Mouse (Mus musculus): ENCODE measurements around the gene Klf5.

Gene Klf5

GRCm38 (mm10) chr14:99298385-99299021, at the start of gene Klf5:
Gene Klf5, plus strand, starts transcription at chr14:99298691.
- DNase-seq (ENCODE audit: low spot score in 2 of 2), result peak; percentile 96

DNA sequence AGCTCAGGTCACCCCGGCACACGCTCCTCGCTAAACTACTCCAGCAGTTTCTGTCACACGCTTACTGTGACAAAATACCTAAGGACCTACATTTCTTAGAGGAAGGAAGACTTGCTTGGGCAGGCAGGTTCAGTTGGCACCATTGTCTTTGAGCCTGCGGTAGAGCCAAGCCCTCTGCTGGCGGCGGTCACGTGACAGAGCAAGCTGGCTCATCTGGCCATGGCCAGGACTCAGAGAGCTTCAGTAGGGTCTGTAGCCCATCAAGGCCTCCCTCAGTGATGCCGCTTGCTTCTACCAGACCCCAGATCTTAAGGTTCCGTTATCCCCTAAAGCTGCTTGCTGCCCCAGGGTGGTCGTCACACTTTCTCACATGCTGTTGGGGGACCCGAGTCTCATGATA, 36.5 kb upstream of the Klf5 start:
- no peak for DNase-seq (ENCODE audit: low spot score in 2 of 2)

DNA sequence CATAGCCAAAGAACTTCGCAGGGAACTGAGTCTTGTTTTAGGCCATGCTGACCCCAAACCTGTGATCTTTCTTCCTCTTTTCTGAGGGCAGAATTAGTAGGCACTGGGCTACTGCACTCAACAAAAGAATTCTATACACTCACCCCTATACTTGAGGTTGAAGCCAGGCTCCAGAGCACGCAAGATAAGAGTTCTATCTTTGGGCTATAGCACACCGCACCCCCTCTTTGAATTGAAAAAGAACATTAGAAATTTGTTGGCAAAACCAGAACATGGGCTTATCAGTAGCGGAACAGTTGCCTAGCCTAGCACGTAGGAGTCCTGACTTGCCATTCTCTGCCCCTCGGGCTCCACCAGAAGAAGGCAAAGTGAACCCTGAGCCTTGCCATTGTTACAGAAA, 34.7 kb upstream of the Klf5 start:
- DNase-seq (ENCODE audit: low spot score in 2 of 2), result no peak

DNA sequence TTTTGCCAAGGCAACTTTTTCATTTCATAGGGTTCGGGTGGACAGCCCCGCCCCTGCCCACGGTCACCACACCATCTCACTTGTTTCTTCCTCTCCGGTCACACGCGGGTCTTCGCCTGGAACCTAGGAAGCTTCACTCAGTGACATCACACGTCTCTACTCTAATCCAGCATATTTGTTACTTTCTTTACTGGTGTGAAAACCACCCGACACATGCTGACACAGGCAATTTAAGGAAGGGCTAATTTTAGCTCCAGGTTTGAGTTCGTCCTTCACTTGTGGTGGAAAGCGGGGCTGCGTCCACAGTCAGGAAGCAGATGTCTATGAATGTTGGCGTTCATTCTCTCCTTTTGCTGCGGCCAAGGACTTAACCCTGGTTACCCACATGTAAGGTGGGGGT, 32.7 kb upstream of the Klf5 start:
- DNase-seq (ENCODE audit: low spot score in 2 of 2), result no peak

- no peak for DNase-seq (ENCODE audit: low spot score in 2 of 2)
These were observed 31.7 kb upstream of the Klf5 start for GRCm38 (mm10) chr14:99266749-99267148.

DNA sequence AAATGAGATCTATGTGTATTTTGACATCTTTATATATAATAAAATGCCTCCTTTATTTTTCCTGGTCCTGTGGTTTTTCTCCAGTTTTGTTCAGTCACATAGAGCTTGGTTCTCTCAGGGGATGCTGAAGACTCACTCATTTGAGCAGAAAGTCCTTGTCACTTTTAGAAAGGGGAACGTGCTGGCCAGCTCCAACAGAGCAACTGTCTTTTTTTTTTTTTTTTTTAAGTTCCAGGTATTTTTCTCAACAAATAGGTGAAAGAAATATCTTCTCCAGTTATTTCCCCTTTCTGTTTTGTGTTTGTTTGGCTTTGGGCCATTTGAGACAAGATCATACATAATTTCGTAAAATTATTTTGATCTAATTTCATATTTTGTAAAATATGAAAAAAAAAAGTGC, 24.4 kb upstream of the Klf5 start:
- no peak for DNase-seq (ENCODE audit: low spot score in 2 of 2)

DNA sequence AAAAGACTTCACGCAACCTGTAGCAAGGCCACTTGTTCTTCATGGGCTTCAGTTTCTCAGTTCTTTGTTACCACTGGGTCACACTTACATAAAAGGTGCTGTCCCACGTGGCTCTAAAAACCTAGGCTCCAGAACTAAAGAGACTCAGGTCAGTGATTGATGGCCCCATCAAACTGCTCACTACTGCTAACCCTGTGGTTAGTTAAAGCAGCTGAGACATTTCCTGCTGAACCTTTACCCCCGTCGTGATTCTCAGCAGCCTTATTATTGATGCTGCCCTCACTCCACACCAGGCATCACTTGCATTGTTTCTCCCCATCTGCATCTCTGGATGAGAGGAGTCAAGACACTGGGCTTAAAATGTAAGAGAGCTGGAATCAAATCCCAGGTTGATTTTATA, 22.7 kb upstream of the Klf5 start:
- DNase-seq (ENCODE audit: low spot score in 2 of 2), result no peak

DNA sequence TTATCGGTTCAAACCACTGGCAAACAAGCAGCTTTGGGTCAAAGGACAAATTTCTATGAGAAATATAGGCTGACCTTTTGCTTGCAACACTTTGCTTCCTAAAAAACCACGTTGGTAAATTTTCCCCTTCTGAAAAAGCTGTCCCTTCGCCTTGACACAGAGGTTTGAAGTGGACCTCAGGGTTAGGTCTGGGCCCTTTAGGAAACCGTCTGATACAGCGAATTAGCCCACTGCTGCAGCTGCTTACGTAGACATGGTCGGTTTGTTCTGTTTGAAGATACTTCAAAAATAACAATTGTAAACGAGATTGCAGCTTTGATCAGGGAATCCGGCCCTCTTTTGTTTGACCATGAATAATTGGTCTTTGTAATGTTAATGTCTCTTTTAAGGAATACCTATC, 20.2 kb upstream of the Klf5 start:
- no peak for DNase-seq (ENCODE audit: low spot score in 2 of 2)

DNA sequence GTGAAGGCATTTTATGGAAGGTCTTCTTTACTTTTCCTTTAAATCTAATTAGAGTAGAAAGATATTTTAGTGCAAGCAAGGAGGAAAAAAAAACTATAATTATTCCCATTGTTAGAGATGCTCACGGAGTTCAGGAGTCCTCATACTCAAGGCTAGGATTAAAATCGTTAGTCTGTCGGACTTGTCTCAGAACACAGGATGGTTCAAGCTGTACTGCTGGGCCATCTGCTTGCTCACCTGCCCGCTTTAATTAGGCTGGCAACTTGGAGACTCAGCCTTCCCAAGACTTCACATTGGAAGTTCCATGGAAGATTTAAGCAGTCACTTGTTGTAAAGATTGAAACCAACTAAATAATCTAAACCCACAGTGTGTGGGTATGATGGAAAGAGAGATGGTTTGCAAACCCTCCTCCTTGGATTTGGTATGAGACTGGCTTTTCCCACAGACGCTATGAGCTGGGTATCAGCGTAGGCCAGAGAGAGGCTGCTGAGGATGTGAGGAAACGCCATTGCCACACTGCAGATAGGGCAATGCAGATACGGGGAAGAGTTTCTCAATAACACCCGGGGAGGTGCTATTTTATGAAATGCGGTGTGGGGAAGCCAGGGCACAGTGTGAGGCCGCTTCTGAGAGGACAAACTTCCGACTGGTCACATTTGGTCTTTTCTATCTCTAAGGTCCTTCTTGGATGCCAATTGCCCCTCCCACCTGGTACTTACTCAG, 19.6 kb upstream of the Klf5 start:
- no peak for DNase-seq (ENCODE audit: low spot score in 2 of 2)

DNA sequence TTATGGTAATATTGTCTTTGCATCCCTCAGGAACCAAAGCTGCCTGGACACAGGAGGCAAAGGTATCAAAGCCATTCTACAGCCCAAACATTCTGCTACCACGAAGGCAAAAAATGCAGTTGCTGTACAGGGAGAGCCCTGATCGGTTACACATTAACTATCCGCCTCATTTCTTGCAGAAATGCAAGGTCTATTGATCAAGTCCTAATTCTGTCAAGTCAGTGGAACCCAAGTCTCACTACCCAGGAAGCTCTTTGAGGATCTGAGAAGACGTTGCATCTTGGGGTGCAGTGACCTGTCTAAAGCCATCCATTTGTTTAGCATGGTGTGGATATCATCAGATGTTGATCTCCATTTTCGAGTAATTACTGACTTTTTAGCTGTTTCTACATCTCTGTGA, 18.1 kb upstream of the Klf5 start:
- DNase-seq (ENCODE audit: low spot score in 2 of 2), result no peak

- no peak for DNase-seq (ENCODE audit: low spot score in 2 of 2)
These were observed 17.6 kb upstream of the Klf5 start for GRCm38 (mm10) chr14:99280825-99281433.

- DNase-seq (ENCODE audit: low spot score in 2 of 2), result no peak
These were observed 13.0 kb upstream of the Klf5 start for GRCm38 (mm10) chr14:99285486-99285885.

GRCm38 (mm10) chr14:99292176-99292575, 6.3 kb upstream of the Klf5 start:
- DNase-seq (ENCODE audit: low spot score in 2 of 2), result no peak

- DNase-seq (ENCODE audit: low spot score in 2 of 2), result no peak
These were observed 4.1 kb upstream of the Klf5 start for GRCm38 (mm10) chr14:99294424-99294823.

GRCm38 (mm10) chr14:99295606-99296341, 2.7 kb upstream of the Klf5 start:
- no peak for DNase-seq (ENCODE audit: low spot score in 2 of 2)

DNA sequence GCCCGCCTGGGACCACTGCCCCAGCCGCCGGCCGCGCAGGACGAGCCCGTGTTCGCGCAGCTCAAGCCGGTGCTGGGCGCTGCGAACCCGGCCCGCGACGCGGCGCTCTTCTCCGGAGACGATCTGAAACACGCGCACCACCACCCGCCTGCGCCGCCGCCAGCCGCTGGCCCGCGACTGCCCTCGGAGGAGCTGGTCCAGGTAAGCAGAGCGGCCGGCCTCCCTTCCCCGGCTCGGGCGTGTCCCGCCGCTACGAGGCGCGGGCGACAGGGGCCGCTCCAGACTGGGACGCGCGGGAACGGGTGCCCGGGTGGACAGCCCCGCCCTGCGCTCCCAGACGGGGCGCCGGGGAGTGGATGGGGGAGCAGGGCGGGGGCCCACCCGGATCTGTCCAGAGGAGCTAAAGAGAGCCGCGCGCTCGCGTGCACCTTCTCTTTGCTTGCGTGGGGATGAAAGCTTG, 561 bp downstream of the Klf5 start:
- DNase-seq (ENCODE audit: low spot score in 2 of 2), result peak; percentile 62 to 67

DNA sequence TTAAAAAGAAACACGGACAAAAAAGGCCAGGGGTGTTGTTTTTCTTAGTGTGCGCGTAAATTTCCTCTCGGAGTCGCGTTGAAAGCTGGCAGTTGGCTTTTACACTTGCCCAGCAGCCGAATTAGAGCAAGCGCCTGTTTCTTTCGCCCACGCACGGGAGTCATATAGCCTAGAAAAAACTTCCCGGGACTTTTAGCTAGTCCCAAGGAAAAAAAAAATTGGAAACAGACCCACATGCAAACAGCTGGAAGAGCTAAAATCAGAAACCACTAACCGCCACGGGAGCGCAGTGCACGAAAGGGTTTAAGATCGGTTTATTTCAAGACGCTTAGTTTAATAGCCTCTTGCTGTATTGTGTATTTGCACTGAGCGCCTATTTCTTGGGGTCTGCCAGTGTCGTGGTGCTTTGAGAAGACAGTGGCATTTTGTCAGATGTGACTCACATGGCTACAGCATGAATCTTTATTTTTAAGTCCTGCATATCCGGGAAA, 1.3 kb downstream of the Klf5 start:
- peak; percentile 54 to 67 for DNase-seq (ENCODE audit: low spot score in 2 of 2)

GRCm38 (mm10) chr14:99301472-99301871, 3.0 kb downstream of the Klf5 start:
- DNase-seq (ENCODE audit: low spot score in 2 of 2), result peak in 1 of 2 experiments; percentile 37

- no peak for DNase-seq (ENCODE audit: low spot score in 2 of 2)
These were observed 5.9 kb downstream of the Klf5 start for GRCm38 (mm10) chr14:99304387-99304786.

DNA sequence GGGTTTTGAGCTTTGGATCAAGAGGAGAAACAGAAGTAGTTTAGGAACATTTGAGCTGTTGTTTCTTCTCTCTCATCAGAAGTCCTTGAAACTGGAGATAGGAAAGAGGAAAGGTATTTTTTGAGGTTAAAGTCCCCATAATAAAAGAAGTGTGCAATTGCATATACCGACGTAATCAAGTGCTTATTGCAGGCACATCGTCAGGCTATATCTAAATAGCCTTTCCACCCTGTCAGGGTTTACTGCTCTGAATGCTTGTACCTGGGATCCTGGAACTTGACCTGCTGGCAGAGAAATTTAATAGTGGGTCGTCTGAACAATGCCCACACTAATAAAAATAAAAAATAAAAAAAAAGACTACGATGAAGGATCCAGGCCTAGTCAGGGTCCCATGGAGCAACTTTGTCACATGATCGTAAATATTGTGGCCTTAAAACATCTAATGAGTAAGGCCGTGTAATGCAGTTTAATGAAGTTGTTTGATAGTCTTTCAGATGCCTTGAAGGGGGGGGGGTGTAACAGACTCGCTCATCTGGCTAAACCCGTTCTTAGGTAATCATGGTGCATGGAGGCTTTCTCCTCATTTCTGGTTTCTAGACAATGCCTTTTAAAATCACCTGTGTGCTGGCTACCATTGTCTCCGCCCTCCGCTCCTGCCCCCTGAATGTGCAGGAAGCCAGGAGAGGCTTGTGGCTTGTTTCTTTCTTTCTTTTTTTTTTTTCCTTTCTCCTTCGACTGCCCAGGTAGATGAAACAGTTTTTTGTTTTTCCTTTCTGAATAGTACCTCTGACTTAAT, 6.7 kb downstream of the Klf5 start:
- no peak for DNase-seq (ENCODE audit: low spot score in 2 of 2)

DNA sequence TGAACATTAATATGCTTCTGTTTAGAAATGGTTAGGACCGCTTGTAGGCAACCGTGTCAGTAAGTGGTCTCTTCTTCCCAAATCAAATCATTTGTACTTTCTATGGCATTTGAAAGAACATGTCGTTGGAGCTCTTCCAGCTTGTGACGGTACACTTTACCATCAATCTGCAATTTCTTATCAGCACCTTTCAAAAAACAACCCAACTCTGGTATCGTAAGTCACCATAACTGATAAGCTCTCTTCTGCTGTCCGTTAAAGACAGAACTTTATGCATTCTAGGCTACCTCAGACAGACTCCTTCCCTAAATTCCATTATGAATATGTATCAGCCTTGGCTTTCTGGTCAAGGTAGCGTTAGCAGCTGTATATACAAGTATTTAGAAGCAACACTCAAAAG, 7.9 kb downstream of the Klf5 start:
- DNase-seq (ENCODE audit: low spot score in 2 of 2), result no peak

All from right cerebral cortex, postnatal 10 days (tissue).